10 mouse cellular contexts compared by ENCODE assay signal in genomic region chr4:144428868-144429267, GRCm38 (mm10). TPM values are rescaled to one million over a fixed set of nuclear protein-coding genes. Genes with fewer than 3 reads are reported as not detected.
DNase-seq lines count a peak whose midpoint lies in the region; ATAC-seq lines count a peak whose summit lies in the region.
"Had no signal": no experiment of that assay in that cellular context is flagged by ENCODE, and none has a peak within 500 bp of the region (broad histone marks: within the 10 kb centered on the region; RNA-seq: fewer than 3 reads in every experiment).

No protein-coding gene starts in this region.

- no peaks in the 10 kb centered on the region for H3K4me1 ChIP-seq in kidney, embryonic 14.5 days (ENCODE audit: control insufficient read depth, insufficient read depth, low read length)
- H3K4me1 ChIP-seq in hindbrain, embryonic 14.5 days (replicated peaks; ENCODE audit: control insufficient read depth, insufficient read depth, low read length): no peaks in the 10 kb centered on the region
- no peaks in the 10 kb centered on the region for H3K4me1 ChIP-seq in forebrain, embryonic 15.5 days

- WGBS in kidney, embryonic 14.5 days: 23% methylated on average over 3 of the region's 3 CpGs
- WGBS in hindbrain, embryonic 14.5 days: 20% methylated on average over 3 of the region's 3 CpGs
- 22% methylated on average over 3 of the region's 3 CpGs for WGBS in forebrain, embryonic 15.5 days

- H3K4me2 ChIP-seq in kidney, embryonic 14.5 days (replicated peaks; ENCODE audit: low read depth, low read length): no peak overlapping the region
- no peak overlapping the region for H3K4me2 ChIP-seq in hindbrain, embryonic 14.5 days (replicated peaks)
- no peak overlapping the region for H3K4me2 ChIP-seq in forebrain, embryonic 15.5 days (replicated peaks)

- no peak overlapping the region for H3K9ac ChIP-seq in kidney, embryonic 14.5 days (ENCODE audit: low read depth, low read length)
- H3K9ac ChIP-seq in hindbrain, embryonic 14.5 days: no peak overlapping the region
- no peak overlapping the region for H3K9ac ChIP-seq in forebrain, embryonic 15.5 days (replicated peaks)

- no peak for ATAC-seq in kidney, embryonic 14.5 days (ENCODE audit: low FRiP score, low TSS enrichment)
- no peak for ATAC-seq in hindbrain, embryonic 14.5 days (ENCODE audit: low FRiP score)
- ATAC-seq in forebrain, embryonic 15.5 days (replicated peaks): no peak
- ATAC-seq in inflammation-experienced regulatory T-cells, adult 6 months: no peak
- ATAC-seq: hindbrain, postnatal 0 days had no signal

- no peaks in the 10 kb centered on the region for H3K9me3 ChIP-seq in kidney, embryonic 14.5 days (ENCODE audit: control insufficient read depth, low read length)
- H3K9me3 ChIP-seq in hindbrain, embryonic 14.5 days (ENCODE audit: control insufficient read depth, low read length): peaks cover 10% of the 10 kb centered on the region
- peaks cover 3% of the 10 kb centered on the region for H3K9me3 ChIP-seq in forebrain, embryonic 15.5 days

- no peaks in the 10 kb centered on the region for H3K27me3 ChIP-seq in kidney, embryonic 14.5 days (ENCODE audit: control insufficient read depth, insufficient read depth, low read length)
- no peaks in the 10 kb centered on the region for H3K27me3 ChIP-seq in hindbrain, embryonic 14.5 days (ENCODE audit: control insufficient read depth, insufficient read depth, low read length)
- H3K27me3 ChIP-seq in forebrain, embryonic 15.5 days: no peaks in the 10 kb centered on the region

- H3K36me3 ChIP-seq in kidney, embryonic 14.5 days (ENCODE audit: control insufficient read depth, insufficient read depth, low read length): no peaks in the 10 kb centered on the region
- H3K36me3 ChIP-seq in hindbrain, embryonic 14.5 days (replicated peaks; ENCODE audit: control insufficient read depth, insufficient read depth): no peaks in the 10 kb centered on the region
- H3K36me3 ChIP-seq in forebrain, embryonic 15.5 days: no peaks in the 10 kb centered on the region

- H3K4me3 ChIP-seq in kidney, embryonic 14.5 days (ENCODE audit: low read length): no peak overlapping the region
- no peak overlapping the region for H3K4me3 ChIP-seq in hindbrain, embryonic 14.5 days (replicated peaks; ENCODE audit: low read length)
- no peak overlapping the region for H3K4me3 ChIP-seq in forebrain, embryonic 15.5 days

- DNase-seq in kidney, adult 18-20 months: peak; percentile 45
- DNase-seq in 3T3-L1 (ENCODE audit: low read depth, low spot score) (peak; percentile 27), ES-CJ7 (ENCODE audit: low read depth, low spot score) (peak; percentile 73)
- DNase-seq in forelimb bud, embryonic 11.5 days (ENCODE audit: low read depth, low spot score): peak; percentile 59
- DNase-seq in hindbrain, embryonic 14.5 days (ENCODE audit: low spot score): no peak

- no peak overlapping the region for H3K27ac ChIP-seq in kidney, embryonic 14.5 days (ENCODE audit: low read depth, low read length)
- H3K27ac ChIP-seq in hindbrain, embryonic 14.5 days: no peak overlapping the region
- H3K27ac ChIP-seq in forebrain, embryonic 15.5 days (replicated peaks): no peak overlapping the region
- H3K27ac ChIP-seq: hindbrain, postnatal 0 days; macrophage had no signal

RNA-seq across cellular contexts. Expression of gene 1700012P22Rik, which starts 9.7 kb away (rescaled TPM):
- polyA plus RNA-seq in kidney, embryonic 14.5 days (2014; fragmentation: Nextera tagmentation; extraction: Ambion mirVana): not detected in 2 replicates
- 0.29 TPM in 1 of 2 replicates, not detected in the other for polyA plus RNA-seq in hindbrain, embryonic 14.5 days (2014; fragmentation: Nextera tagmentation; extraction: Ambion mirVana)
- polyA plus RNA-seq in forebrain, embryonic 15.5 days (2015; fragmentation: Nextera tagmentation; extraction: Ambion mirVana): not detected in 2 replicates
- polyA plus RNA-seq in inflammation-experienced regulatory T-cells, adult 6 months (2017; shearing (Covaris generic)): not detected
- polyA plus RNA-seq: macrophage had no signal

RNA-seq across cellular contexts. Expression of gene Pramef12, which starts 20.6 kb away (rescaled TPM):
- polyA plus RNA-seq in kidney, embryonic 14.5 days (2014; fragmentation: Nextera tagmentation; extraction: Ambion mirVana): 0.11 and 0.39 TPM in 2 replicates
- not detected in 2 replicates for polyA plus RNA-seq in hindbrain, embryonic 14.5 days (2014; fragmentation: Nextera tagmentation; extraction: Ambion mirVana)
- polyA plus RNA-seq in forebrain, embryonic 15.5 days (2015; fragmentation: Nextera tagmentation; extraction: Ambion mirVana): not detected in 2 replicates
- not detected for polyA plus RNA-seq in inflammation-experienced regulatory T-cells, adult 6 months (2017; shearing (Covaris generic))
- polyA plus RNA-seq: hindbrain, postnatal 0 days; macrophage had no signal

RNA-seq across cellular contexts. Expression of gene Gm9944, which starts 24.2 kb away (rescaled TPM):
- not detected in 2 replicates for polyA plus RNA-seq in kidney, embryonic 14.5 days (2014; fragmentation: Nextera tagmentation; extraction: Ambion mirVana)
- polyA plus RNA-seq in hindbrain, embryonic 14.5 days (2014; fragmentation: Nextera tagmentation; extraction: Ambion mirVana): not detected in 2 replicates
- polyA plus RNA-seq in forebrain, embryonic 15.5 days (2015; fragmentation: Nextera tagmentation; extraction: Ambion mirVana): not detected in 2 replicates
- not detected for polyA plus RNA-seq in inflammation-experienced regulatory T-cells, adult 6 months (2017; shearing (Covaris generic))
- polyA plus RNA-seq: hindbrain, postnatal 0 days; macrophage had no signal

RNA-seq across cellular contexts. Expression of gene Aadacl3, which starts 34.7 kb away (rescaled TPM):
- not detected in 2 replicates for polyA plus RNA-seq in kidney, embryonic 14.5 days (2014; fragmentation: Nextera tagmentation; extraction: Ambion mirVana)
- not detected in 2 replicates for polyA plus RNA-seq in hindbrain, embryonic 14.5 days (2014; fragmentation: Nextera tagmentation; extraction: Ambion mirVana)
- polyA plus RNA-seq in forebrain, embryonic 15.5 days (2015; fragmentation: Nextera tagmentation; extraction: Ambion mirVana): not detected in 2 replicates
- not detected for polyA plus RNA-seq in inflammation-experienced regulatory T-cells, adult 6 months (2017; shearing (Covaris generic))
- polyA plus RNA-seq: hindbrain, postnatal 0 days; macrophage had no signal

RNA-seq across cellular contexts. Expression of gene Pramef20, which starts 51.1 kb away (rescaled TPM):
- polyA plus RNA-seq in kidney, embryonic 14.5 days (2014; fragmentation: Nextera tagmentation; extraction: Ambion mirVana): not detected in 2 replicates
- polyA plus RNA-seq in hindbrain, embryonic 14.5 days (2014; fragmentation: Nextera tagmentation; extraction: Ambion mirVana): not detected in 2 replicates
- not detected in 2 replicates for polyA plus RNA-seq in forebrain, embryonic 15.5 days (2015; fragmentation: Nextera tagmentation; extraction: Ambion mirVana)
- not detected for polyA plus RNA-seq in inflammation-experienced regulatory T-cells, adult 6 months (2017; shearing (Covaris generic))
- polyA plus RNA-seq: hindbrain, postnatal 0 days; macrophage had no signal
